Mouse (Mus musculus) erythroblast, embryonic 14.5 days (primary cell): ENCODE results near the gene Gas7. TPM values are rescaled to one million over a fixed set of nuclear protein-coding genes. Genes with fewer than 3 reads are reported as not detected.

Experiments used
- H3K27me3 ChIP-seq: 2 replicates; pipeline ENCODE4 v1.6.1; 2012; ENCODE audit warnings: inconsistent platforms; ENCODE audit not compliant: control insufficient read depth
- H3K36me3 ChIP-seq: 2 replicates; pipeline ENCODE4 v1.6.1; 2012; ENCODE audit warnings: mild to moderate bottlenecking, inconsistent platforms; ENCODE audit not compliant: control insufficient read depth
- H3K4me1 ChIP-seq: 2 replicates; pipeline ENCODE4 v1.6.1; 2012; ENCODE audit warnings: inconsistent platforms; ENCODE audit not compliant: control insufficient read depth
- H3K4me3 ChIP-seq: replicated peaks from 2 replicates; pipeline ENCODE3; 2012; ENCODE audit warnings: moderate library complexity, mild to moderate bottlenecking, inconsistent platforms
- H3K9me3 ChIP-seq: 2 replicates; pipeline ENCODE4 v1.6.1; 2012; ENCODE audit warnings: low read length, inconsistent platforms, mixed read lengths; ENCODE audit not compliant: control insufficient read depth
- GATA1 ChIP-seq: IDR thresholded peaks from 2 replicates; pipeline ENCODE4 v1.6.1; 2012; ENCODE audit warnings: low read length, inconsistent platforms, mixed read lengths
- TAL1 ChIP-seq: IDR thresholded peaks from 3 replicates; pipeline ENCODE4 v1.6.1; 2012; ENCODE audit warnings: low read length, inconsistent platforms, mixed read lengths
- polyA plus RNA-seq: library from polyadenylated mRNA; stranded (reverse); fragments of >175 nt; gene quantifications from 2 replicates; pipeline ENCODE4 v1.2.3, GENCODE M21; 2012

Gas7 gene
- polyA plus RNA-seq, 1 experiment: 0.01 TPM

DNA sequence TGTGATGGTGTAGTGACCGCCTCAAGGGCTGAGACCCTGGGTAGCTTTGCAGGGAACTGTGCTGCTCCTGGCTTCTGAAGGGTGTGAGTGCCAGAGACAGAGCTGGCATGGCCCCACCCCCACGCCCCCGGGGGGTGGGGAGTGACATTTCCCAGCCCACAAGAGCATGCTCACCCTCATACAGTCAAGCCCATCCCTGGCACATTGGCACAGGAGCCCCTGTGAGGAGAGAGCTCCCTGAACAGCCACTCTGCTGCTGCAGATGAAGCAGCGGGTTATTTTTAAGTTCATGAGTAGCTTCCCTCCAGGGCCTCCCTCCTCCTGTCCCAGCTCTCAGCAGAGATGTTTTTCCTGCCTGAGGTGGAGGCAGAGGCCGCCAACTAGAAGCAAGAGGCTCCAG lies 216.9 kb downstream of the Gas7 start:
- H3K9me3 ChIP-seq: no peaks in the 10 kb centered on the region
- H3K4me1 ChIP-seq: no peaks in the 10 kb centered on the region
- no peak overlapping the region for H3K4me3 ChIP-seq
- H3K36me3 ChIP-seq: no peaks in the 10 kb centered on the region
- no peak for TF ChIP-seq GATA1
- TF ChIP-seq TAL1: no peak
- no peaks in the 10 kb centered on the region for H3K27me3 ChIP-seq

DNA sequence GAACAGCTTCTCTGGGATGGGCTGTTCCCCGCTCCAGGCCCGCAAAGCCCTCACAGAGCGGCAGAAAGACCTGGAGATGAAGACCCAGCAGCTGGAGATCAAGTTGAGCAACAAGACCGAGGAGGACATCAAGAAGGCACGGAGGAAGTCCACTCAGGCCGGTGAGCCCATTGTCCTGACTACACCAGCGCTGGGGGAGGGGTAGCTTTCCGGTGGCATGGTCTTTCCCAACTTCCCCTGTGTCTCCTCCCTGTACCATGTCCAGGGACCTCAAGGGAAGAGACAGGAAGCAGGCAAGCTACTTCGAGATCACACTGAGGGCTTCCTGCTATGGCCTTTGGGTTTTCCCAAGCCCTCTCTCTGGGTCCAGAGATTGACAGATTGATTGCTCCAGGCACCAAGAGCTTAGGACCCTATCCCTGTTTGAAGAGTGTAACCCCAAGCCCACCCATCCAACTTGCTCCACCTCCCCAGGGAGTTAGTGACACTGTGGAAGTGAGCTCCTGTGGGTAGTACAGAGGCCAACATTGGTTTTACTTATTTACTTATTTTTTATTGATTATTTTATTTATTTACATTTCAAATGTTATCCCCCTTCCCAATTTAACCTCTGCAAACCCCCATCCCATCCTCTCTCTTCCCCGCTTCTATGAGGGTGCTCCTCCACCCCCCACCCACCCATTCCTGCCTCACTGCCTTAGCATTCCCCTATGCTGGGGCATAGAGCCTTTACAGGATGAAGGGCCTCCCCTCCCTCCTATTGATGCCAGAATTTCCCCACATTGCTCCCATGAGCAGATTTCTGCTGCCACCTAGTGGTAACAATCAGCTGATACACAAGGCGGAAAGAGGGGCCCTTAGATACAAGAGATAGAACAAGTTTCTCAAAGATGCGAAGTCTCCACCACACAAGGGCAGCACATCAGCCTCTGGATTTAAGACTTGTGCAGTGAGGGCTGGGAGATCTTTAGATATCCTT lies 220.6 kb downstream of the Gas7 start:
- Histone ChIP-seq H3K4me1 (no peaks in the 10 kb centered on the region), H3K9me3 (no peaks in the 10 kb centered on the region), H3K36me3 (no peaks in the 10 kb centered on the region), H3K4me3 (no peak overlapping the region), H3K27me3 (no peaks in the 10 kb centered on the region)
- TF ChIP-seq GATA1 (no peak), TAL1 (no peak)

DNA sequence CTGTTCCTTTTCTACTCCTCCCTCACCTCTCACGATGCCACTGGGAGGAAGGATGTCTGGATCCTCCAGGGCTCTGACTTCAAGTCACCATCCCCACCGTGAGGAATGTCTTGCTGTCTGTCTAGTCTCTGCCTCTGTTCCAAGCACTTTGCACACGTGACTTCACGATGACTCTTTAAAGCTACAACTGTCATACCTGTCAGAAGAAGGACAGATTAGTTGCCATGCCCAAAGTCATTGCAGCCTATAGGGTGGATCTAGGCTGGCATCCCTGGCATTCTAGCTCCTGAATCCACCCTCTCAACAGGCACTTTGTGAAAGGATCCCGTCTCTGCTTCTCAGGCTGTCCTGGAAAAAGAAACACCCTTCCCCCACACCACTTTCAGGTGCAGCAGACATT lies 224.1 kb downstream of the Gas7 start:
- TF ChIP-seq GATA1: no peak
- no peak for TF ChIP-seq TAL1
- no peaks in the 10 kb centered on the region for H3K9me3 ChIP-seq
- no peaks in the 10 kb centered on the region for H3K4me1 ChIP-seq
- H3K27me3 ChIP-seq: no peaks in the 10 kb centered on the region
- H3K4me3 ChIP-seq: no peak overlapping the region
- no peaks in the 10 kb centered on the region for H3K36me3 ChIP-seq

DNA sequence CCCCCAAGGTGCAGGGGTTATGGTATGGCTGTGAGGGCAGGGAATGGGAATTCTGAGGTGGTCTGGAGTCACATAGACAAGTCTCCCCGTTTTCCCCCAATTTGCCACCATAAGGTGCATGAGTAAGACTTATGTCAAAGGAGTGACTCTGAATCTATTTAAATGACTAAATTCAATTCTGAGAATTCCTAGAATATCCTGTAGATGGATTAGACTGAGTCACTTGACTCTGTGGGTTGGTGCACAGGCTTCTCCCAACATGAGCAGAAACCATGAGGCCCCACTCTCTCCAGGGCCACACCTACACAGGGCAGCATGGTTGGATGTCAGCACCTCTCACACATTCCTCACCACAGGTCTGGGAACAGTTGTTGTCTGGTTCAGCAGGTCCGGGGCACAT lies 224.7 kb downstream of the Gas7 start:
- H3K9me3 ChIP-seq: no peaks in the 10 kb centered on the region
- no peak for TF ChIP-seq GATA1
- no peak for TF ChIP-seq TAL1
- no peaks in the 10 kb centered on the region for H3K36me3 ChIP-seq
- H3K4me1 ChIP-seq: no peaks in the 10 kb centered on the region
- no peaks in the 10 kb centered on the region for H3K27me3 ChIP-seq
- no peak overlapping the region for H3K4me3 ChIP-seq

DNA sequence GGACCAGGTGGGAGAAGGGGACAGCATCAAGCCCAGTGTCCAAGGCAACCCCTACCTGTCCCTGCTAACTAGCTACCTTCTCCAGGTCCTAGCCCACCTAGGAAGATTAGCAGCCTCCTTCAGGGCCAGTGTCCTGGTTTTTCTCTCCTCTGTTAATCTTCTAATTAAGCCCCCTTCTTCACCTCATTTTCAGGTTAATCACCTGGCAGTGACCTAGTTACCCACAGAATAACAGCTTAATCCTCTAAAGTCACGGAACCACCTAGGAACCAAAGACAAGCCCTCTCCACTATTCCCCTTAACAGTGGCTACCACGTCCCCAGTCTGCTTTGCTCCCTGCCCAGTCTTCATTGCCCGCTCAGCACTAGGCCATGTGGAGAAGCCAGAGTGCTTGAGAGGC lies 226.6 kb downstream of the Gas7 start:
- TF ChIP-seq GATA1 (no peak), TAL1 (no peak)
- Histone ChIP-seq H3K36me3 (no peaks in the 10 kb centered on the region), H3K4me3 (no peak overlapping the region), H3K4me1 (no peaks in the 10 kb centered on the region), H3K27me3 (no peaks in the 10 kb centered on the region), H3K9me3 (no peaks in the 10 kb centered on the region)

DNA sequence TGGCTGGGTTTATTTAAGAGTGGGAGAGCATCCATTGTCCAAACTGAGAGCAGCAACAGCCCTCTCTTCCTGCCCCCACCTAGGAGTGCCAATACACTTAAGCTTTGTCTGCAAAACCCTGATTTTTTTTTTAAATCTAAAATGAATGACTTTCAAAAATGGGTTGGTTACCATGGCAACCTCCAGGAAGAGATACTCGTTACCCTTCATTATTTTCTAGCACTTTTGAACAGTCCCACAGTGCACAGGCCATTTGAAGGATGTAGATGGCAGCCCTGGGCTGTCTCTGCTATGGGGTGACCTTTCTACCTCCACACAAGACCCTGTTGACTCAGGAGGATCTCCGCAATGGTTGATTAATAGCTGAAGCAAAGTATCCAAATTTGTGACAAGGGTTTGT lies 230.9 kb downstream of the Gas7 start:
- no peaks in the 10 kb centered on the region for H3K4me1 ChIP-seq
- TF ChIP-seq TAL1 (no peak), GATA1 (no peak)

DNA sequence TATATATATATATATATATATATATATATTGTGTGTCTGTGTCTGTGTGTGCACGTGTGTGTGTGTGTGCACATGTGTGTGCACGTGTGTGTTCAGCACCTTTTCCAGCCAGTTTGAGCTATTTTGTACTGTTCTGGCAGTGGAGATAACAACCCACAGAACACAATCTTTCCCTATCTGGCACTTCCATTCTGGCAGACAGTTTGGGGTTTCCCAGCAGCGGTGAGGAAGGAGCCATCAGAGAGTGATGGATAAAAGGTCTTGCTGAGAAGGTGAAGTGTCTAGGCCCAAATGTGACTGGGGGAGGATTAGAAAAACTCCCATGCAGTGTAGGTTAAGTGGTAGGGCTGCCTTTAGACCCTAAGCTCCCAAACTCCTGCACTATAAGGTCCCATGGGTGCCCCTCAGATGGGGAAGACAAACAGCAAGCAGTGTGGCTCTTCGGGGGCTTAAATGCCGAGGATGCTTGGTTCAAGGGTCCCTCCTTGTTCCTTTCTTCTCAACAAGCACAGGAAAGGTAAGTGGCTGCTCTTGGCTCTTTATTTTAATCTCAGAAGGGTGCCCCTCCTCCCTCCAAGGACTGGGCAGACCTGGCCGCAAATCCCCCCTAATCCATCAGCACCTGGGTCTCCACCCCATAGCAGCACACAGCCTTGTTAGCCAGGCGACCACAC lies 239.6 kb downstream of the Gas7 start, which contains the start of gene Rcvrn:
Rcvrn (plus strand) TSS at position 624 of the 674 bp plus-strand sequence.
- Histone ChIP-seq H3K4me3 (no peak within 1 kb of the TSS), H3K36me3 (no peaks in the 10 kb centered on the region), H3K9me3 (peaks cover 4% of the 10 kb centered on the region; the same call in 1 of the 2 replicates), H3K27me3 (no peaks in the 10 kb centered on the region), H3K4me1 (no peaks in the 10 kb centered on the region)
- TF ChIP-seq GATA1 (no peak), TAL1 (no peak)

More for the DNA sequence above, 230.9 kb downstream of the Gas7 start:
- Histone ChIP-seq H3K27me3 (no peaks in the 10 kb centered on the region), H3K36me3 (no peaks in the 10 kb centered on the region), H3K4me3 (no peak overlapping the region), H3K9me3 (no peaks in the 10 kb centered on the region)

DNA sequence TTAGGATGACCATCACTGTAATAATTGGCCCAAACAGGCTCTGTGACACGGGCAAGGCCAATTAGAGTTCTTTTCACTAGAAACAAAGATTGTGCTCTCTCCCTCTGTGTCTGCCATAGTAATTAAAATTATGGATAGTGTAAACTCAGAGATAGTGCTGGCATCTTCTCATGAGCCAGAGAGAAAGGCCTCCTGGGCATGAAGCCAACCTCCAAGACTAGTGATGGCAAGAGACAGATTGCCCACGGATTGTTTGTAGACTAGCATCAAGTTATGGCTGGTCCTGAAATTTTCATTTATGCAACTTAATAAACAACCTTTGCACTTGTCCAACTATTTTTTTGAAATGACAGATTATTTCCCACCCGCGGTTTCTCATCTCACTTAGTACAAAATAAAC lies 257.7 kb downstream of the Gas7 start:
- no peaks in the 10 kb centered on the region for H3K27me3 ChIP-seq
- TF ChIP-seq GATA1 (no peak), TAL1 (no peak)

DNA sequence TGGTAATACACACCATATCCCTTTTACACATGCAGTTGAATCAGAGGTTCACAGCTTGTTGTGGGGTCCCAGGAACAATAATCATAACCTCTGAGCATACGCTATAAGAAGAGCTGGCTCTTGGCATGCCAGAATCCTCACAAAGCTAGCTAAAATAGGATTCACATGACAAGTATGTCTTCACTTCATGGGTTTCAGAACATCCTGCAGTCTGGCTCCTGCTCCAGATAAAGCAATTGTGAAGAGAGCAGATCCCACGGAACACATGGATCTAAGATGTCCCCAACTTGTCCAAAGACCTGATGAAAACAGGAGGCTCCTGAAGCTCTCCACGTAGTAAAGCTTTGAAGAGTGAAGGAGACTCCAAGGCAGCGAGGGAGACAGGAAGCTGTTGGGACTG lies 260.1 kb downstream of the Gas7 start:
- no peaks in the 10 kb centered on the region for H3K9me3 ChIP-seq
- TF ChIP-seq TAL1: no peak
- no peak for TF ChIP-seq GATA1
- no peaks in the 10 kb centered on the region for H3K4me1 ChIP-seq
- H3K27me3 ChIP-seq: no peaks in the 10 kb centered on the region
- H3K36me3 ChIP-seq: no peaks in the 10 kb centered on the region
- H3K4me3 ChIP-seq: no peak overlapping the region

More for the DNA sequence above, 257.7 kb downstream of the Gas7 start:
- H3K9me3 ChIP-seq: no peaks in the 10 kb centered on the region
- no peak overlapping the region for H3K4me3 ChIP-seq
- H3K4me1 ChIP-seq: no peaks in the 10 kb centered on the region
- no peaks in the 10 kb centered on the region for H3K36me3 ChIP-seq
